Mouse (Mus musculus): ENCODE results near the gene Cryz.

Cryz gene

DNA sequence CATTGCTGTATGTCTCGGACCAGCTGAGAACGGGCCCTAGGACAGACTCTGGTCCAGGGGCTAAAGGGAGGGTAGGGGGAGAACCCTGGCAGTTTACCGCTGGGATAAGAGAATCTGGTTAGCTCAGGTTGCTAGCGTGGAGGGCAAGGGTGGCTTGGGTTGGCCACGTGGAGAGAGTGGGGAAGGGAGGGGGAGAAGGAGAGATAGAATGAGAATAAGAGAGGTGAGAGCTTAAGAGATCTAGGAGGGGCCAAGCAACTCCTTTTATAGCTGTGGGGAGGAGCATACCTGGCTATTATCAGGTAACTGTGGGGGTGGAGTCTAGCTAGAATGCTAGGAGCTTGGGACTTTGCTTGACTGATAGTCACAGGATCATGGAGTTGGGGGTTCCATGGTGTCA lies 74.5 kb downstream of the Cryz start:
- DNase-seq (ENCODE audit: low read depth, low spot score) = no peak
- no peaks in the 10 kb centered on the region for H3K36me3 ChIP-seq (ENCODE audit: control insufficient read depth, insufficient read depth, low read length, poor library complexity, severe bottlenecking)
- no peaks in the 10 kb centered on the region for H3K27me3 ChIP-seq (ENCODE audit: control insufficient read depth, insufficient read depth, low read length, poor library complexity, severe bottlenecking)

Measured in splenic B cell, adult 2 months (primary cell).